Mouse (Mus musculus) layer of hippocampus, postnatal 14 days (tissue): ENCODE data around the gene Slc22a22. TPM values are rescaled to one million over a fixed set of nuclear protein-coding genes. Genes with fewer than 3 reads are reported as not detected.
"Not testable (repeated sequence)": the region's sequence is repeated elsewhere in the genome, so short reads cannot be mapped to it uniquely, and the experiment has no call there.

Source experiments
- DNase-seq, 2 experiments: peaks; one replicate each; pipeline ENCODE4 v3.0.0; 2021 to 2022; ENCODE audit warnings: low spot score in 2 of 2, mixed read lengths in 1 of 2
- total RNA-seq, 2 experiments: library from RNA; stranded (reverse); gene quantifications; 2 replicates each; pipeline ENCODE4 v1.2.3; 2021

Gene Slc22a22
- total RNA-seq, 2 experiments from 2014 or later = not detected

GRCm38 (mm10) chr15:57394053-57394452 lies 83.4 kb downstream of the Slc22a22 start:
- DNase-seq = peak in 1 of 2 experiments; percentile 4

- no peak for DNase-seq
Measured at GRCm38 (mm10) chr15:57380381-57380780, 97.0 kb downstream of the Slc22a22 start.

- DNase-seq = no peak
Measured at GRCm38 (mm10) chr15:57366446-57366845, 111.0 kb downstream of the Slc22a22 start.

GRCm38 (mm10) chr15:57355278-57355677 lies 122.1 kb downstream of the Slc22a22 start:
- DNase-seq = no peak

- peak; percentile 8 to 70 for DNase-seq
Measured at GRCm38 (mm10) chr15:57340499-57340898, 136.9 kb downstream of the Slc22a22 start.

GRCm38 (mm10) chr15:57331326-57331725 lies 146.1 kb downstream of the Slc22a22 start:
- no peak for DNase-seq

GRCm38 (mm10) chr15:57318001-57318400 lies 159.4 kb downstream of the Slc22a22 start:
- DNase-seq = no peak

- DNase-seq = peak in 1 of 2 experiments; percentile 67
Measured at GRCm38 (mm10) chr15:57316486-57316885, 160.9 kb downstream of the Slc22a22 start.

GRCm38 (mm10) chr15:57302710-57303109 lies 174.7 kb downstream of the Slc22a22 start:
- peak in 1 of 2 experiments; percentile 9 for DNase-seq

- no peak for DNase-seq
Measured at GRCm38 (mm10) chr15:57278505-57278904, 198.9 kb downstream of the Slc22a22 start.

GRCm38 (mm10) chr15:57276411-57276810 lies 201.0 kb downstream of the Slc22a22 start:
- DNase-seq = no peak

- not testable (repeated sequence) for DNase-seq
Measured at GRCm38 (mm10) chr15:57240061-57240460, 237.4 kb downstream of the Slc22a22 start.

- DNase-seq = peak in 1 of 2 experiments; percentile 5
Measured at GRCm38 (mm10) chr15:57230439-57230838, 247.0 kb downstream of the Slc22a22 start.

GRCm38 (mm10) chr15:57205315-57205714 lies 272.1 kb downstream of the Slc22a22 start:
- DNase-seq = no peak

GRCm38 (mm10) chr15:57204444-57204930 lies 272.9 kb downstream of the Slc22a22 start:
- DNase-seq = no peak
